Mouse (Mus musculus): Measurements from ENCODE around the gene Hmga1. TPM values are rescaled to one million over a fixed set of nuclear protein-coding genes. Genes with fewer than 3 reads are reported as not detected.

Gene Hmga1
- total and polyA plus RNA-seq, 3 experiments = 43.8 to 88.7 (median 83.7) TPM

- TF ChIP-seq POLR2A (IDR thresholded peaks at IDR 0.05; ENCODE audit: low read depth, low read length) = no peak
- TF ChIP-seq PAX5 (IDR thresholded peaks at IDR 0.05; ENCODE audit: low read length) = no peak
- no peak for TF ChIP-seq POLR2AphosphoS2 (IDR thresholded peaks at IDR 0.05; ENCODE audit: low read depth, low read length)
Measured at GRCm38 (mm10) chr17:27552215-27553201, 3.8 kb upstream of the Hmga1 start (continued).

GRCm38 (mm10) chr17:27554062-27554960 is 2.0 kb upstream of the Hmga1 start:
- H3K27ac ChIP-seq (ENCODE audit: insufficient read depth, low read depth) = no peak overlapping the region
- no peak for DNase-seq (ENCODE audit: extremely low read depth)
- no peak overlapping the region for H3K4me2 ChIP-seq (ENCODE audit: insufficient read depth, low read depth, poor library complexity, severe bottlenecking)
- dilution Hi-C loops (cut with MboI; ENCODE audit: extremely low pct_ligation_motif_present, extremely low pct_unique_long_range_greater_than_20kb, low sequenced_read_pairs) = no loop called here
- H3K4me1 ChIP-seq (ENCODE audit: control insufficient read depth in 1 of 2, insufficient read depth in 2 of 2) = peaks cover 12 to 31% of the 10 kb centered on the region in 2 experiments
- H3K9ac ChIP-seq (ENCODE audit: insufficient read depth, low read depth) = no peak overlapping the region
- no peaks in the 10 kb centered on the region for H3K36me3 ChIP-seq (replicated peaks in 1 of 2; ENCODE audit: control insufficient read depth in 1 of 2, insufficient read depth in 1 of 2, low read length in 1 of 2)
- no peak for TF ChIP-seq MEF2A (IDR thresholded peaks at IDR 0.05; ENCODE audit: borderline replicate concordance, low read depth, low read length)
- no peak for TF ChIP-seq CHD1 (IDR thresholded peaks at IDR 0.05; ENCODE audit: low read depth, low read length)
- no peak for TF ChIP-seq ZMIZ1 (IDR thresholded peaks at IDR 0.05; ENCODE audit: low read depth, low read length)
- TF ChIP-seq JUN (IDR thresholded peaks at IDR 0.05; ENCODE audit: insufficient read depth, low read depth, low read length) = no peak
- TF ChIP-seq TBP (conservative IDR thresholded peaks at IDR 0.05; ENCODE audit: low read depth, low read length) = no peak
- H3K4me3 ChIP-seq (replicated peaks in 1 of 3; ENCODE audit: low read depth in 2 of 3, low read length in 2 of 3, poor library complexity in 1 of 3) = no peak overlapping the region
- in situ Hi-C loops (cut with MboI; ENCODE audit: low pct_ligation_motif_present, low pct_unique_long_range_greater_than_20kb, low sequenced_read_pairs) = no loop called here
- H3K79me2 ChIP-seq (replicated peaks; ENCODE audit: control insufficient read depth, extremely low read depth, insufficient read depth, poor library complexity, severe bottlenecking) = peaks cover 24% of the 10 kb centered on the region
- H3K27me3 ChIP-seq (replicated peaks) = peaks cover 18% of the 10 kb centered on the region
- H3K9me3 ChIP-seq (replicated peaks; ENCODE audit: low read length) = peaks cover 8% of the 10 kb centered on the region

GRCm38 (mm10) chr17:27555075-27555511 is 1.2 kb upstream of the Hmga1 start:
- peaks cover 32% of the 10 kb centered on the region for H3K79me2 ChIP-seq (replicated peaks; ENCODE audit: control insufficient read depth, extremely low read depth, insufficient read depth, poor library complexity, severe bottlenecking)
- in situ Hi-C loops (cut with MboI; ENCODE audit: low pct_ligation_motif_present, low pct_unique_long_range_greater_than_20kb, low sequenced_read_pairs) = no loop called here
- H3K9ac ChIP-seq (ENCODE audit: insufficient read depth, low read depth) = no peak overlapping the region
- H3K27ac ChIP-seq (ENCODE audit: insufficient read depth, low read depth) = no peak overlapping the region
- dilution Hi-C loops (cut with MboI; ENCODE audit: extremely low pct_ligation_motif_present, extremely low pct_unique_long_range_greater_than_20kb, low sequenced_read_pairs) = no loop called here
- peaks cover 8% of the 10 kb centered on the region for H3K9me3 ChIP-seq (replicated peaks; ENCODE audit: low read length)
- H3K4me1 ChIP-seq (ENCODE audit: control insufficient read depth in 1 of 2, insufficient read depth in 2 of 2) = peaks cover 8 to 31% of the 10 kb centered on the region in 2 experiments
- H3K4me3 ChIP-seq (replicated peaks in 1 of 3; ENCODE audit: low read depth in 2 of 3, low read length in 2 of 3, poor library complexity in 1 of 3) = no peak overlapping the region
- TF ChIP-seq IRF4 (IDR thresholded peaks at IDR 0.05; ENCODE audit: low read depth, low read length) (no peak), MAX (IDR thresholded peaks at IDR 0.05; ENCODE audit: low read length) (no peak), USF2 (conservative IDR thresholded peaks at IDR 0.05; ENCODE audit: low read depth, low read length) (no peak), PAX5 (IDR thresholded peaks at IDR 0.05; ENCODE audit: low read length) (no peak), USF1 (IDR thresholded peaks at IDR 0.05; ENCODE audit: low read depth, low read length) (no peak), POLR2A (IDR thresholded peaks at IDR 0.05; ENCODE audit: low read depth, low read length) (no peak), HCFC1 (IDR thresholded peaks at IDR 0.05; ENCODE audit: low read depth, low read length) (no peak), MAFK (IDR thresholded peaks at IDR 0.05; ENCODE audit: insufficient replicate concordance, low read length) (no peak), TBP (conservative IDR thresholded peaks at IDR 0.05; ENCODE audit: low read depth, low read length) (no peak), CTCF (conservative IDR thresholded peaks at IDR 0.05 in 1 of 2, IDR thresholded peaks at IDR 0.05 in 1 of 2; ENCODE audit: low read depth in 2 of 2, low read length in 2 of 2) (no peak), E2F4 (IDR thresholded peaks at IDR 0.05; ENCODE audit: insufficient replicate concordance, low read depth, low read length) (no peak), ZC3H11A (IDR thresholded peaks at IDR 0.05; ENCODE audit: low read depth, low read length) (no peak), NELFE (IDR thresholded peaks at IDR 0.05; ENCODE audit: low read depth, low read length) (no peak), RAD21 (IDR thresholded peaks at IDR 0.05; ENCODE audit: low read depth, low read length) (no peak), ELF1 (IDR thresholded peaks at IDR 0.05; ENCODE audit: low read depth, low read length) (no peak)
- H3K36me3 ChIP-seq (replicated peaks in 1 of 2; ENCODE audit: control insufficient read depth in 1 of 2, insufficient read depth in 1 of 2, low read length in 1 of 2) = peaks cover 0 to 2% of the 10 kb centered on the region in 2 experiments
- no peak overlapping the region for H3K4me2 ChIP-seq (ENCODE audit: insufficient read depth, low read depth, poor library complexity, severe bottlenecking)
- no peak for DNase-seq (ENCODE audit: extremely low read depth)
- peaks cover 18% of the 10 kb centered on the region for H3K27me3 ChIP-seq (replicated peaks)
